Mouse (Mus musculus) liver, embryonic 14.5 days (tissue): ENCODE data around the gene Ms4a4c.

Experiments
- CTCF ChIP-seq: IDR thresholded peaks from 2 replicates; pipeline ENCODE4 v1.5.1; 2016; ENCODE audit warnings: antibody characterized with exemption, low read depth, control low read depth
- EP300 ChIP-seq: IDR thresholded peaks from 2 replicates; pipeline ENCODE4 v1.6.1; 2016; ENCODE audit warnings: antibody characterized with exemption, low read depth

GRCm38 (mm10) chr19:11388949-11389348 lies 15.6 kb upstream of the Ms4a4c start:
- no peak for TF ChIP-seq EP300
- TF ChIP-seq CTCF: no peak
